Mouse (Mus musculus) cerebellum, postnatal 4 days (tissue): ENCODE results near the gene Cryz.

Source experiments
- DNase-seq, 2 experiments: peaks; one replicate each; pipeline ENCODE4 v3.0.0; 2022; ENCODE audit warnings: low spot score in 2 of 2, mixed read lengths in 1 of 2

Gene Cryz

DNA sequence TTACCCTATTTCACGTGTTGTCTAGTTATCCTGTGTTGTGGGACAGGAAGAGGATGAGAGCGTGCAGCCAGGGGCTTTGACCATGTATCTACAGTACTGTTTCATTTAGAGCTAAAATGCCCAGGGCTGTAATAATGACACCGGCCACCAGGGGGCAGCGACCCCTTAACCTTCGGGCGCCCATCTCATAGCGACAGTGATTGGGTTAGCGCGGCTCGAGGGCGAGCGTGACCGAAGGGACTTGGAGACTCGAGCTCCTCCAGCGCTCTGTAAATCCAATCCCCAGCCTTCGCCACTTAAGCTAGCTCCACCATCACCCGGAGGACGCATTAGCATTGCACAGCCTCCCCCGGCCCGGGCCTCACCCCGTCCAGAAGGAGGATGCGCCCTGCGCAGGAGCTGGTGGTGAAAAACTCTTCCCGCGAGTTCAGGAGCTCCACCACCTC is at the start of gene Cryz:
Gene Cryz (plus strand): TSS at position 224 of the 446 bp plus-strand sequence.
- peak; percentile 86 to 96 for DNase-seq

DNA sequence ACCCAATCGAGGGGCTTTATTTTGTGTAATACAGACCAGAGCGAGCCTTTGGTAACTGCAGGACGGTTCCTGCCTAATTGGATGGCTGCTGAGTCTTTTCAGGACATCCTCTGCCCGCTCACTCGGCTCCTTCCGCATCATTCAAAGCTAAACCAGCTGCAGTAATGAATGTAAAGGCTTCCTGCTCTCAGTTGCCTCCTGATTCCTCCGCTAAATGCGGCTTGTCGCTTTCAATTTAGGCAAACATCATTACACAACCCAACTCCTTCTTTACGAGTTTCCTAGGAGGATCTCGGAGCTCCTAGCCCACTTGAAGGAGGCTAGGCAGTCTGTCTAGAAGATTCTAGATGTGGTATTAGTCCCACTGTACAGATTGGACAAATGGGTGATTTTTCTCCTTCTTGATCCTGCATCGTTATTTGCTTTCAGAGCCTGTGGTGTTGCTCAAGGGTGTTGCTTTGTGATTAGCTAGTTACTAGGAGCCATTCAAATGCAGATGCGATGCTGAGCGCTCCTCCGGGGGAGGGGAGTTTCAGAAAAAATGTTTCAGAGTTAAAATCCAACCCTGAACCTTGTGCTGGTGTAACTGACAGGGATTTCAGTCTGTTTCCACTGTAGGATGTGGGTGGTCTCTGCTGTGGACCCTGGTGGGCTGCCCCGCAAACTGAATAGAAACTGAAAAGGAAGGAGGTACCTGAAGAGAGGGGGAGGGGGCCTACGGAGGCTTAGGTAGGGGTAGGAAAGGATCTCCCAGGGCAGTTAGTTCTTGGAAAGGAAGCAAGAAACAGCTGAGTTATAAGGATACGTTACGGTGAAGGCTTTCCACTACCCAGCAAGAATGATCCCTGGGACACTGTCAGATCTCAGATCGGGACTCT is 48.7 kb upstream of the Cryz start:
- no peak for DNase-seq

DNA sequence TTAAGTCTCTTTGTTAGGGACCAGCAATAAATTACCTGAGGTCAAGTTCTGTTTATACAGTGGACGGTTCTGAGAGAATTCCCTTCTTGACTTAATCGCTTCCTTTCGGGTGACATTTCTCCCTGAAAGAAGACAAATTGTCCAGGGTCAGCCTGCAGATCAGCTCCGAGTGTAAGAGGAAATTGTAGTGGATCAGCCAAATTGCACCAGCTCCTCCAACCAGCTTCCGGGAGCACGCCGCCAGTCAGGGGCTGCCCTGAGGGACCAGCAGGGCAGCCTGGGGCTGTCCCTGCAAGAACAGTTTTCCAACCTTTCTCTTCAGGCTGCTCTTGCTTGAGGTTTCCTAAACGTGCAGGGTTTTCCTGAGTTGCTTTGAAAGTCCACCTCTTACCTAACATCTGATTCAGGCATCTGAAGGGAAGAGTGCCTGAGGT is 47.6 kb upstream of the Cryz start:
- no peak for DNase-seq

DNA sequence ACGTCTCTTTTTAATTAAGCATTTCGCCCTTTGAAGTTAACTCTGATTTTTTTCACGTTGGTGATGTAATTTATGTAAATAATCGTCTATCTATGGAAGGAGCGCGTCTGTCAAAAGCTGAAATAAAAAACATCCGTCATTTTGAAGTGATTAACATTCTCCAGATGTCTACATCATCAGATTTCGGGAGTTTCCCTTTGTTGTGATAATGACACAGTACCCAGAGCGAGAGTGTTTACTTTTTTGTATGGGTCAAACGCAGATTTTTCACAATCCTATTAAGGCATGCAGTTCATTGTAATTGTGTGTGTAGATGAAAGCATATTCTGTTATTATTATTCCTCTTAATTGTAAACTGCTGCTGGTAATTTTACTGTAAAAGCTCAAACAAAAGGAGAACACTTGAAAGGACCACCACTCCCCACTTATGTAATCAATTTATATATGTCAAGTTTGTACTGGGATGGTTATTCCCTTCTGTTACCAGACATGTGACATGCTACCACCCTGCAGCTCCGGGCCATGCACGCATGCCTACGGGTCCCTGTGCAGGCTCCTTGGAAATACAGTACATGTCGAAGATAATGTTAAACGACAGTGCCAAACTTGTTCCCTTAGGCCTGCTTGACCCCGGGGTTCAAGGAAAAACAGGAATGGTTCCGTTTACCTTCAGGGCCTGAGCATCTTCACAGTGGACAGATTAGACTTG is 46.0 kb upstream of the Cryz start:
- DNase-seq, result no peak

DNA sequence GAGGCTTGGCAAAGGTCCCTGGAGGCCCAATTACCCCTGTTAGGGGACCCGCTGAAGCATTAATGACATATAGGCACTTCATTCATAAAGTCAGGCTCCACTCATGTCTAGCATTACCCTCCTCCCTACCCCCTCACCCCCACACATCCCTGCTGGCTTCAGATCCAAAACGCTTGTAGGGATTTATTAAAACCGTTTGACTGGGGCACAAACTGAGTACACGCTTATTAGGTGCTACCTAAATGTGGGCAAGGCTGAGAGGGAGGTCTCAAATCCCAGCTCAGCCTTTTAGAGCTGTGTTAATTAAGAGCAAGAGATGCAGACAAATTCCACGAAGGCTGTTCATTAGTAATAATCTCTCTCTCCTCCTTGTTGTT is 45.5 kb upstream of the Cryz start:
- DNase-seq, result no peak

- DNase-seq, result no peak
Measured at GRCm38 (mm10) chr3:154562192-154562591, 34.3 kb upstream of the Cryz start.

- DNase-seq, result no peak
Measured at GRCm38 (mm10) chr3:154565437-154565836, 31.1 kb upstream of the Cryz start.

DNA sequence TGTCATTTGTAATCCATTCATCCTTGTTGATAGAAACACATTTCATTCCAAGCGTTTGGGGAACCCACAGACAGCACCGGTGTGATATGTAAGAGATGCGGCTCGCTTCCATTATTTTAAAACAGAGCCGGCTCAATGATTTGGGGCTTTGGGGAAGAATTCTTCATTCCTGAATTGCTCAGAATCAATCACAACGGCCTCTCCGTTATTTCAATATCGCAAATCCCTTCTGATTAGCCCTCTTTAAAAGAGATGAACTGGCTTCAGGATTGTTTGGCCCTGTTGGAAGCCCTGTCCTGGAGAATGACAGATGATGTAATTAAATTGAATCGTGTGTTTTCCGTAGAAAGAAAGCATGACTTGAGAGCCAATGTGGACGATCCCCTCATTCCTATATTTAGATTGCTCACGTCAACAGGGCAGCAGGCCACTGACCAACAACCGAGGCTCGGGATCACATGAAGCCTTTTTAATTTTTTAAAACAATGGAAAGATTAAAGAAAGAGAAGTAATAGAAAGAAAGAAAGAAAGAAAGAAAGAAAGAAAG is 26.4 kb upstream of the Cryz start:
- DNase-seq, result no peak

DNA sequence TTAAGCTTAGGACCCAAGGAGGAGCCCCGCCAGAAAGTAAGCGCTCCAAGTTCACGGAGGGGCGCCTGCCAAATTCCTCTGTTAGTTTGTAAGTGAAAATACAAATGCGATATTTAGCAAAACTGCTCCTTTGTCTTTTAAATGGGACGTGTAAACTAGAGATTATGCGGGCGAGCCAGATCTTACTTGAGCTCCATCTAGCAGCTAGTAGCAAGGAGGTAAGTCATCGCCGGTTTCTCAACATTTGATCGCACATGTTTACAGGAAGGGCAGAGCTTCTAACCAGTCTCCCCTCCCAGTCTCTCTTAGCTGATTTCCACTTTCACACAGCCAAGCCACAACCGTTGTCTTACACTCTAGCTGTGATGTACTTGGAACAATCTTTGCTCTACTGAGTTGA is 25.7 kb upstream of the Cryz start:
- no peak for DNase-seq

DNA sequence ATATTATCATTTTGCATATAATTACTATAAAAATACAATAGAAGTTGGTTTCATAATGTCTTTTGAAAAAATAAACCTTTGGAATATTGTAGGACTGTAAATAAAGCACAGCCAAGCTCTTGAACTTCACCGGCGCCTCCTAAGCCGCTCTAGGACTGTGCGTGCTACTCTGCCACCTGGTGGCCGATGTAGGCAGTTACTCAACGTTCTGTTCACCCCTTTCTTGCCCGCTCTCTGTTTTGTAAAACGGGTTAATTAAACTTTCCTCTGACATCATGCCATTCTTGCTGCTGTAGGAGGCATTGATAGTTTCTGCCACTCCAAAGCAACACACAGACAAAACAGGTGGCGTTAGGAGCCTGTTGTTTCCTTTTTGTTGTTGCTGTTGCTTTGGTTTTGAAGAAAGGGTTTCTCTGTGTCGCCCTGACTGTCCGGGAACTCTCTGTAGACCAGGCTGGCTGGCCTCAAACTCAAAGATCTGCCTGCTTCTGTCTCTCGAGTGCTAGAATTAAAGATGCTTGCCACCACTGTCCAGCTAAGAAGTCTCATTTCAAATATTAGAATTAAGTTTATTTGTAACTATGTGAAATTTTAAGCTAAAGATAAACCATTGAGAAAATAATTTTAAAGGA is 24.1 kb upstream of the Cryz start:
- DNase-seq, result peak; percentile 56 to 79

DNA sequence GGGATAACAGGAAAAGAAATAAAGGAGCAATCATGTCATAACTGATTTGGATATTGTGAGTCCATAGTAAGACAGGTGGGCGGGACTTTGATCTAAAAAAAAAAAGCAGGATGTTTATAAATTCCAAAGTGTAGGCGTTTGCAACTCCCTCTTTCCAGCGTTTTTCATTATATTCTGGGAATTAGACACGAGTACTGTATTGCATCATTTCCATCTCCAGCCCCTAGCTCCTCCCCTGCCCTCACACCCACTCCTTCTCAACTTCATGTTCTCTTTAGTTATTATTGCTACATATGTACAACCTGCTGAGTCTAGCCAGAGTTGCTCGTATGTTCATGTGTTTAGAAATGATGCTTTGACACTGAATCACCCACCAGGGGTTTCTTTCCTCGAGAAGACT is 22.8 kb upstream of the Cryz start:
- peak in 1 of 2 experiments; percentile 1 for DNase-seq

GRCm38 (mm10) chr3:154577895-154578294 is 18.6 kb upstream of the Cryz start:
- DNase-seq, result no peak

GRCm38 (mm10) chr3:154584351-154584750 is 12.2 kb upstream of the Cryz start:
- DNase-seq, result no peak

DNA sequence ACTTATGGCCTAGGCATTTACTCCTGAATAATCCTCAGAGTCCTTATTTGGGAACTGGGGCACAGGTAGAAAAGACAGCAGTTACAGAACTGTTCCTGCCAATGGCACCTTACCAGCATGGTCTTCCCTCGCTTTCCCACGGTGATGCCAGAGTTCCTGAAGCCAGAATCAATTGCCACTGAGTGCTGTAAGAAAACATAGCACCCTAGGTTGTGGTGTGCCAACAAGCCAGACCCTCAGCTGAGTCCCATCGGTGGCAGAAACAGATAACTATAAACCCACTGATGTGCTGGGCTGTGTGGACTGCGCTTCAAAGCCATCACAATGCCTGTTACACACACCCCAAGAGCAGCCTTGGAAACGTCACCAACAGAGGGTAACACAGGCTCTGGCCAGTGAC is 5.5 kb upstream of the Cryz start:
- DNase-seq, result no peak

- no peak for DNase-seq
Measured at GRCm38 (mm10) chr3:154591621-154592020, 4.9 kb upstream of the Cryz start.

DNA sequence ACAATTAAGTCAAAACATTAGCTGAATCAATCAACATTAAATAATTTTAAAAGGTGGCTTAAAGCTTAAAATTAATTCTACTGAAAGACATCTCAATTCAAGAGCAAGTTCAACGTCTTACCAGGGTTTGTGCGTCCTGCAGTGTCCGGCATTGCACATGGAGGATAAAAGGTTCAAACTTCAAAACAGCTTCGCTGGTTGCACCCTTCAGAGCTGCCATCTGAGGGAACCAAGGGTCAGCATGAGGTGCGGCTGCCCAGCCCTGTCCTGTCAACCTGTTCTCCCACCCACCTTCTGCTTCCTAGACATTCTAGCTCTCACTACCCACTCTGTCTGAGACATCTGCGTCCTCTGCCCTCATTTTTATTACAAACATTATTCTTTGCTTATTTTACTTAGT is 2.9 kb upstream of the Cryz start:
- no peak for DNase-seq

DNA sequence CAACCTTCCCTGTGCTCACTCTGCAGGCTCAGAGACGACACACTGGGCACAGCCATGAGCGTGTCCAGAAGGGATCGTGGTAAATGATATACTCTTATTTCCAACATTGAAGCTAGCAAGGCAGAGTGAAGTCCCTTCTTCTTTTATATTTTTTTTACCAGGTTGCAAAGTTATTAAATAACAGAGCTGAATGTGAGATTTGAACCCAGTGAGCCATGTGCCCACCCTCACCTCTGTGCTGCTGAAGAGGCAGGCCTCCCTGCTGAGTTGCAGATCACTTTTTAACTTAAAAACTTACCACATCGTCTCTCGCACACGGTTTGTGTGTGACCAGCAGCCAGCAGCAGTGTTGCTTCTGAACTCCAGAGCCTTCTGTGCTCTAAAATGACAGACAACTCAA is 2.4 kb upstream of the Cryz start:
- no peak for DNase-seq

- peak; percentile 98 for DNase-seq
Measured at GRCm38 (mm10) chr3:154596934-154597554, 533 bp downstream of the Cryz start, which contains the start of gene Tyw3. Tyw3 (minus strand) TSS chr3:154597104.

GRCm38 (mm10) chr3:154597561-154597960 is 1.1 kb downstream of the Cryz start:
- DNase-seq, result no peak

- no peak for DNase-seq
Measured at GRCm38 (mm10) chr3:154602141-154602540, 5.6 kb downstream of the Cryz start.

DNA sequence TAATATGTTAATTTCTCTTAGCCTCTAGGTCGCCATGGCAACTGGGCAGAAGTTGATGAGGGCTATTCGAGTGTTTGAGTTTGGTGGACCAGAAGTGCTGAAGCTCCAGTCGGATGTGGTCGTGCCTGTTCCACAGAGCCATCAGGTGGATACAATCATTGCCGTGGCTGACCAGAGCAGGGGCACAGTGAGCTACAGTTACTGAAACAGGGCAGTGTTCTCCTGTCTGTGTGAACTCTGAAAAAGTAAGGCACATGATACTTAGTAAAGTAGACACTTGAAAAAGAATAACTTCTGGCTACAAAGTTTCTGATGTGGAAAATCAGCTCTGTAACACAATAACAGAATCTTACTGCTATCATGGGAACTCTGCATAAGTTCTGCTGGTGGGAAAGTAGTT is 8.4 kb downstream of the Cryz start:
- DNase-seq, result no peak

DNA sequence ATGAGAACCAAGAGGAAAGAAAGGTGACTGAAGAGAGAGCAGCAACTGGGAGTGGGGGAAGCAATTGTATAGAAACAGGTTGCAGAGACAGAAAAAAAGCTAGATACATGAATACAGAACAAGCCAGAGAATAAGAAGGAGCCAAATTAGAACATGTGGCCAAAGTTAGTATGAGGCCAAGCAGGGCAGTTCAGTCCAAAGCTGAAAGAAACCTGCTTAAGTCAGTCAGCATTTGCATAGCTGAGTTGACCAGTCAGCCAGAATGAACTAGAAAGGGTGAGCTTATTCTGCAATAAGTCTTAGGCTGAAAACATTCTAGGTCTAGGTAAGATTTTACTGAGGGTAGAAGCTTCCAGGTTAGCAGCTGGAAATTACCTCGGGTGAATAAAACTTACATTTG is 11.4 kb downstream of the Cryz start:
- no peak for DNase-seq
